Mouse (Mus musculus) intestine, embryonic 16.5 days (tissue): ENCODE measurements around the gene Vmn2r-ps159. TPM values are rescaled to one million over a fixed set of nuclear protein-coding genes. Genes with fewer than 3 reads are reported as not detected.
"Not testable (repeated sequence)": the region's sequence is repeated elsewhere in the genome, so short reads cannot be mapped to it uniquely, and the experiment has no call there.

ENCODE experiments used
- ATAC-seq: fragments of 200-750 bp; cut with Nextera tagmentation; 2 replicates; pipeline ENCODE4 v1.8.0; 2017; ENCODE audit warnings: moderate TSS enrichment, moderate library complexity
- H3K27ac ChIP-seq: fragments of 300-500 bp; sonication (generic); 2 replicates; pipeline ENCODE4 v1.5.1; 2014; ENCODE audit warnings: mild to moderate bottlenecking, low read length
- H3K27me3 ChIP-seq: fragments of 300-500 bp; sonication (generic); replicated peaks from 2 replicates; pipeline ENCODE4 v1.6.1; 2014; ENCODE audit warnings: low read length, control low read depth, mixed read lengths; ENCODE audit not compliant: control insufficient read depth, insufficient read depth
- H3K36me3 ChIP-seq: fragments of 300-500 bp; sonication (generic); 2 replicates; pipeline ENCODE4 v1.6.1; 2014; ENCODE audit warnings: low read length, control low read depth; ENCODE audit not compliant: control insufficient read depth, insufficient read depth
- H3K4me1 ChIP-seq: fragments of 300-500 bp; sonication (generic); 2 replicates; pipeline ENCODE4 v1.6.1; 2014; ENCODE audit warnings: low read length, control low read depth, mixed read lengths; ENCODE audit not compliant: control insufficient read depth, insufficient read depth
- H3K4me2 ChIP-seq: fragments of 300-500 bp; sonication (generic); 2 replicates; pipeline ENCODE4 v1.6.1; 2014; ENCODE audit warnings: low read depth, low read length, control low read depth
- H3K4me3 ChIP-seq: fragments of 300-500 bp; sonication (generic); 2 replicates; pipeline ENCODE4 v1.5.1; 2014; ENCODE audit warnings: mild to moderate bottlenecking, low read length
- H3K9ac ChIP-seq: fragments of 300-500 bp; sonication (generic); 2 replicates; pipeline ENCODE4 v1.6.1; 2014; ENCODE audit warnings: low read depth, low read length
- H3K9me3 ChIP-seq: fragments of 300-500 bp; sonication (generic); 2 replicates; pipeline ENCODE4 v1.6.1; 2016; ENCODE audit warnings: low read length, control low read depth; ENCODE audit not compliant: control insufficient read depth
- WGBS: fragments of 180-500 bp; shearing (Covaris S2); extraction: QIAGEN DNeasy Blood & Tissue Kit; methylation state at CpG from one replicate; pipeline ENCODE4 v1.1.7; 2014; 5-methylcytosine and 5-hydroxymethylcytosine counted together
- polyA plus RNA-seq: library from polyadenylated mRNA; unstranded; fragments of >200 nt; fragmentation: Nextera tagmentation; extraction: Ambion mirVana; gene quantifications from 2 replicates; pipeline ENCODE4 v1.2.1, GENCODE M21; 2015

Vmn2r-ps159 gene
- not detected in 2 replicates for polyA plus RNA-seq

- H3K36me3 ChIP-seq, ATAC-seq, H3K27ac ChIP-seq, H3K27me3 ChIP-seq, H3K9me3 ChIP-seq, H3K4me1 ChIP-seq, H3K4me2 ChIP-seq, H3K4me3 ChIP-seq, H3K9ac ChIP-seq: not testable (repeated sequence)
- whole genome bisulfite sequencing: 72% methylated on average over 3 of the region's 3 CpGs
Measured at GRCm38 (mm10) chr4:156330803-156331202, at the start of gene Vmn2r-ps159. Gene Vmn2r-ps159, plus strand, starts transcription at chr4:156331103.

- H3K9ac ChIP-seq, H3K9me3 ChIP-seq, H3K27me3 ChIP-seq, H3K4me2 ChIP-seq, H3K4me3 ChIP-seq, H3K4me1 ChIP-seq, H3K36me3 ChIP-seq, H3K27ac ChIP-seq: not testable (repeated sequence)
- 0 out of 2 replicates have a peak, but pooled peaks have one; percentile 26 for ATAC-seq
- 83% methylated on average over 4 of the region's 4 CpGs for WGBS
Measured at GRCm38 (mm10) chr4:156341601-156342504, 10.9 kb downstream of the Vmn2r-ps159 start.

GRCm38 (mm10) chr4:156342569-156343325 is 11.8 kb downstream of the Vmn2r-ps159 start:
- H3K9me3 ChIP-seq: peaks cover 5% of the 10 kb centered on the region; the same call in 1 of the 2 replicates

GRCm38 (mm10) chr4:156343332-156343731 is 12.4 kb downstream of the Vmn2r-ps159 start:
- Histone ChIP-seq H3K36me3 (no peaks in the 10 kb centered on the region), H3K4me3 (no peak overlapping the region), H3K27me3 (no peaks in the 10 kb centered on the region), H3K9ac (no peak overlapping the region), H3K4me2 (no peak overlapping the region), H3K4me1 (no peaks in the 10 kb centered on the region), H3K27ac (no peak overlapping the region), H3K9me3 (peaks cover 5% of the 10 kb centered on the region; the same call in 1 of the 2 replicates)
- ATAC-seq: 0 out of 2 replicates have a peak, but pooled peaks have one; percentile 9
- 96% methylated on average over 1 of the region's 1 CpGs for WGBS

More at GRCm38 (mm10) chr4:156342569-156343325, 11.8 kb downstream of the Vmn2r-ps159 start:
- Histone ChIP-seq H3K9ac (no peak overlapping the region), H3K27ac (no peak overlapping the region), H3K27me3 (no peaks in the 10 kb centered on the region), H3K36me3 (no peaks in the 10 kb centered on the region), H3K4me3 (no peak overlapping the region), H3K4me2 (no peak overlapping the region), H3K4me1 (no peaks in the 10 kb centered on the region)
- peak; percentile 67 for ATAC-seq
- 86% methylated on average over 2 of the region's 2 CpGs for WGBS

GRCm38 (mm10) chr4:156356756-156357437 is 26.0 kb downstream of the Vmn2r-ps159 start:
- H3K4me1 ChIP-seq, H3K27me3 ChIP-seq, H3K9me3 ChIP-seq, H3K36me3 ChIP-seq, H3K4me2 ChIP-seq, H3K27ac ChIP-seq, H3K4me3 ChIP-seq, H3K9ac ChIP-seq, ATAC-seq: not testable (repeated sequence)
- 70% methylated on average over 3 of the region's 3 CpGs for WGBS

Other genes with a start within 250 kb of the Vmn2r-ps159 start
- gene 9430015G10Rik, start 221.1 kb upstream of the Vmn2r-ps159 start, polyA plus RNA-seq: 21.4 and 22.3 TPM in 2 replicates
- gene Rnf223, start 200.6 kb upstream of the Vmn2r-ps159 start, polyA plus RNA-seq: 0.09 and 0.10 TPM in 2 replicates
- 35.9 and 38.0 TPM in 2 replicates for gene Agrn, start 133.6 kb upstream of the Vmn2r-ps159 start, polyA plus RNA-seq
- gene Isg15, start 130.3 kb upstream of the Vmn2r-ps159 start, polyA plus RNA-seq: 1.8 and 2.9 TPM in 2 replicates
- 2.1 and 2.3 TPM in 2 replicates for gene AW011738, start 127.8 kb upstream of the Vmn2r-ps159 start, polyA plus RNA-seq
- 0.20 and 0.35 TPM in 2 replicates for gene Perm1, start 115.2 kb upstream of the Vmn2r-ps159 start, polyA plus RNA-seq
- 11.7 and 13.8 TPM in 2 replicates for gene Plekhn1, start 96.2 kb upstream of the Vmn2r-ps159 start, polyA plus RNA-seq
- gene Noc2l, start 95.1 kb upstream of the Vmn2r-ps159 start, polyA plus RNA-seq: 63.9 and 69.1 TPM in 2 replicates
- 0.53 and 1.2 TPM in 2 replicates for gene Samd11, start 75.4 kb upstream of the Vmn2r-ps159 start, polyA plus RNA-seq